Mouse (Mus musculus): ENCODE measurements at regions not wholly inside any gene's neighbourhood (a gene's known extent, or its start where the extent isn't known, plus 50 kb on each side); places are given as distances from the start of the nearest gene placed in this dataset.
A peak's percentile ranks its signal among the peaks of the same experiment; 100 is the strongest.

- DNase-seq = no peak
These were observed 778.0 kb upstream of the Celf2 start for GRCm38 (mm10) chr2:8287403-8287802.

- peak; percentile 17 for DNase-seq
These were observed 766.9 kb upstream of the Celf2 start for GRCm38 (mm10) chr2:8276127-8276773.

All from right cerebral cortex, postnatal 25 days (tissue).